Mouse (Mus musculus): ENCODE results near the gene Rasgef1b.

DNA sequence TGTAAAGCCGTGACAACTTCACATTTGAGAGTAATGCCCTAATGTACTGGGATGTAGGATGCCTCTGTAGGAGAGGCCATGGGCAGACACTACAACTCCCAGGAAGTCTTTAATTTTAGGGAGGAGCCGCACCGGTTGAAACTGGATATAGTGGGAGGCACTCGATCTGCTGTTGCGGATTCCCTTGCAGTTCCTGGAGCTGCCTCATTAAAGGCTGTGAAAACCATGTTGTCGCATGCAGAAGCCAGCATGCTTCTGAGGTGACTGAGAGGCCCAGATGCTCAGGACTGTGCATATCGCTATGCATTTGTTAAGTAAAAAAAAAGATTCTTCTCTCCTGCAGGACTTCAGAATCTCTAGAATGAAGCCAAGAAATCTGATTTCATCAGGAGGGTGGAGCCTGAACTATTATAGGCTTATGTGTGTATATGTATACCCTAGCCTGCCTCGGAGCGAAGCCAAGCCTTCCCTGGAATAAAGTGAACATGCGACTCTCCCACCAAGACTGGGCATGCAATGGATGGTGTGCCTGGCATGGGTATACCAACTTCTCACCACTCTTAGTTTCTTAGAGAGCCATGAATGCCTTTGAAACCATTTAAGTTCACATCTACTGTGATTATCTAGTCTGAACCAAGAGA lies 130.3 kb downstream of the Rasgef1b start:
- TF ChIP-seq CTCF (IDR thresholded peaks at IDR 0.05; ENCODE audit: low read depth, low read length) (no peak), POLR2A (IDR thresholded peaks at IDR 0.05; ENCODE audit: extremely low read depth, insufficient read depth, low read length) (no peak)

Data from liver, adult 2 months (tissue).